Mouse (Mus musculus) megakaryocyte, embryonic 14.5 days (primary cell): ENCODE results near the gene Hip1r.

Experiments
- FLI1 ChIP-seq: IDR thresholded peaks from 2 replicates; pipeline ENCODE4 v1.6.1; 2012; ENCODE audit warnings: low read length, inconsistent platforms, mixed read lengths
- GATA1 ChIP-seq: IDR thresholded peaks from 3 replicates; pipeline ENCODE4 v1.6.1; 2012; ENCODE audit warnings: mixed read lengths, low read length, inconsistent platforms, borderline replicate concordance

GRCm38 (mm10) chr5:124039602-124040001 lies 66.2 kb downstream of the Hip1r start:
- no peak for TF ChIP-seq GATA1
- TF ChIP-seq FLI1: no peak
